Mouse (Mus musculus) adipocyte (in vitro differentiated cells): ENCODE results near the gene Vcp.

Experiments used
- DNase-seq: peaks from one replicate; pipeline ENCODE4 v3.0.0-alpha.2; 2016; ENCODE audit warnings: low spot score

Vcp gene

DNA sequence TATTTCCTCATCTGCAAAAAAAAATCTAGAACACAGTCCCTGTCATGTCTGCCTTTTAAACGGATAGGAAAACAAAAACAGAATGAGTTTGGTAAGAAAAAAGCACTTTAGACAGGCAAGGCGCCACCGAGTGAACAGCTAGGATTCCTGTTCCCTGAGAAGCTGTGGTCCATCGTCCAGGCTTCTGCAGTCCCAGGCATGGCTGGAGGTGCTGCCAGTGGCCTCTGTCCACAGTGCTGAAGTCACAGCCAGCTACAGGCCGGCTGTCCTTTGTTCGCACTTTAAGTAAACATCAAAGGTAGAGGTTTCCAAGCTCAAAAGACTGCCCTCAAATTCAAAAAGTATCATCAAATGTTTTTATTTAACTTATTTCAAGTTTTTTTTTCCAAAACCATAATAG is 55.3 kb downstream of the Vcp start:
- DNase-seq, result peak; percentile 52

DNA sequence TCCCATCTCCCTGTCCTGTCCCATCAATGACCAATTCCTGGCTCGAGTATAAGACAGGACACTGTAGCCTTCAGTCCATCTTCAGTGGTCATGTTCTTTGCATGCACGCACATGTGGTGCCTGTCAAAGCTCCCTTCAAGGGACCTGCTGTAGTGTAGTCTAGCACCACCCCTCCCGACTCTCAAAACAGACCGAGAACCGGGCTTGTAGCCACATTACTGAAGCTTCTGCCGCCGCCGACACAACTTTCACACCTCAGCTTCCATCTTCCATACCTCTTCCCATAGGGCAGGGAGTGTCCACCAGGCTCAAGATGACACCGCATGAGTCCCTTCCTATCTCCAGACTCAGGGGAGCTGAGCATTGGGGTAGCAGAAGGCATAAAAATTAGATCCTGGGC is 56.1 kb downstream of the Vcp start:
- no peak for DNase-seq

DNA sequence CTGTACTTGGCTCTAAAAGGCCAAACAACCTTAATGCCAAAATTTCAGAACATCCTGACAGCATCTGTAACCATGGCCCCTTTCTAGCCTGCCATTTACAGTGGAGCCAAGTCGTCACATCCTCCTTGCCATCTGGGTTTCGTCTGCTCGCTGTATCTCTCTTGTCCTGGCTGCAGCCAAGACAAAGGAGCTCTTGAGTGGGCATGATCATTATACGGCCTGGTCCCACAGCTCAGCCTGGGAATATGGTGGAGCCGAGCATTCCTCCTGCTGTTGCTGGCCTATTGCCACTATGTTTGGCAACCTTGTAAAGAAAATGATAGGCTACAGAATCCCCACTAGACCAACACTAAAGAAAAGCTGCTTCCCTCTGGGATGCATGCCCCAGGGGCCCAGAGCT is 57.0 kb downstream of the Vcp start:
- no peak for DNase-seq

DNA sequence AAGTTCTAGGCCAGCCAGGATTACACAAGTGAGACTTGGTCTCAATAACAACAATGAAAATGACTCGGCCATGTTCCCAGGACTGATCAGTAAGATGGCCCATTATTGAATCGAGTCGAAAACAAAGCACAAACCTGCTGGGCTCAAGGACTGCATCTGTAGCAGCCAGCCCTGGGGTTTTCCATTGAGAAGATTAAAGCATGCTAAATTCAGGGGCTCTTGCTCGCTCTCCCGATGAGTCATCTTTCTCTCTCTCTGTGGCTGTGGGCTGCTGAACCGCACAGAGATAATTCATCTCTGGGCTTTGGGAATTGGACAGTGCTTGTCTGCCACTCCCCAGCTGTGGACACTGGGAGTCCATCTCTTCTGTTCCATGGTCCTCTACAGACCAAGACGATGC is 58.9 kb downstream of the Vcp start:
- DNase-seq, result no peak

DNA sequence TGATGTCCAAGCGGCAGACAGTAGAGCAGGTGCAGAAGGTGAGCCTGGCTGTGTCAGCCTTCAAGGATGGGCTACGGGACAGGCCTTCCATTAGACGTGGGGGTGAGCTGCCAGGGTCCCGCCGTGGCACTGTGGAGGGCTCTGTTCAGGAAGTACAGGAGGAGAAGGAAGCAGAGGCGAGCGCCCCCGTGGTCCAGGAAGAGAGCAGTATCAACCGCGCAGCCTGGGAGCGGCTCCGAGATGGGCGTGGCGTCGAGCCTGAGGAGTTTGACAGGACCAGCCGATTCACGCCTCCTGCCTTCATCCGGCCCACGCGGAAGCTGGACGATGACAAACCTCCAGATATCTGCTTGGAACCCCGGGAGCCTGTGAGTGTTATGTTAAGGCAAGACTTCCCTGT is 66.7 kb downstream of the Vcp start:
- DNase-seq, result no peak

DNA sequence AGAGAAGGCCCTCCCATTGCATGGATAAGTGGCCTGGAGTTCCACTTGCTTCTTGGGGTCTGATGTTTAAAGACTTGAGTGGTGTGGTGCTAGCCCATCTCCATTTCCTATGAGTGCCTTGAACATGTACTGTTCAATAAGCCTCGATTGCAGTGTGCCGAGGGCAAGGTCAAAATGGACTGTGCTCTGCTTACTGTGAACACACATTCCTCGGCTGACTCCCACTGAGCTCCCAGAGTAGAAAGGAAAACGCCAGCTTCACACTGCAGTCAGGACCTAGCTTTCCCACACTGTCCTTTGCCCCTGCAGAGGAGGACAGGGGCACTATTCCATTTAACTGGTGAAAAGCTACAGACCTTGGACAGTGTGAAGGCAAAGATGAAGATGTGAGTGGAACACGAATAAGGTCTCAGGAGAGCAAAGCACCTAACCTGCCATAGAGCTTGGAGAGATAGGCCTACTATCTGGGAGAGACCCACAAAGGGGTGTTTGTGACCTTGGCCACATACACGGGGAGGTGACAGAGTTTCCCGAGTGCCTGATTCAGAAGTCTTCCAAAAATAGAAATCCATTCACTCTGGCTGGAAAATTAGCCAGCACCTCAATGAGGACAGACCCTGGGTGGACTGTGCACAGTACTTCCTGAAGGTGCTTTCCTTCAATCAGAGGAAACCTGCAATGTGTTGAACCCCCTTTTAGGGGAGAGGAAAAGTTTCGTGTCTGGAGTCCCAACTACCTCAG is 67.9 kb downstream of the Vcp start:
- no peak for DNase-seq
